Mouse (Mus musculus) fat pad, adult 2 months (tissue): ENCODE results near the gene Hook2.

Experiments
- DNase-seq: peaks from one replicate; pipeline ENCODE4 v3.0.0-alpha.2; 2011; ENCODE audit warnings: low read depth, low spot score; ENCODE audit errors: extremely low read depth

Gene Hook2

DNA sequence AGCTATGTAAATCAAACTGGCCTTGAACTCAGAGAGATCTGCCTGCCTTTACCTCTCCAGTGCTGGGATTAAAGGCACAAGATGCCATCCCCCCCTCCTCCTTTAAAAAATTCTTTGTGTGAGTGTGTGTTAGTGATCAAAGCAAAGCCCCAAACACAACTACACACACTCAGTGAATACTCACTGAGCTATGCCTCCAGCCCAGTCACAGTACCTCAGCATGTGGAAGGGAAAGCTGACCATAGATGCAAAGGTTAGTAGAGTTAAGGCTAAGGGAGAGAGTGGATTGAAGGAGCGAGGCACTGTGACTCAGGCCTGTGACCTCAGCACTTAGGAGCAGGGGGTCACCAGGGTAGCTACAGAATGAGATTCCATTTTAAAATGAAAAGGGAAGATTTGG is 17.3 kb upstream of the Hook2 start:
- no peak for DNase-seq

DNA sequence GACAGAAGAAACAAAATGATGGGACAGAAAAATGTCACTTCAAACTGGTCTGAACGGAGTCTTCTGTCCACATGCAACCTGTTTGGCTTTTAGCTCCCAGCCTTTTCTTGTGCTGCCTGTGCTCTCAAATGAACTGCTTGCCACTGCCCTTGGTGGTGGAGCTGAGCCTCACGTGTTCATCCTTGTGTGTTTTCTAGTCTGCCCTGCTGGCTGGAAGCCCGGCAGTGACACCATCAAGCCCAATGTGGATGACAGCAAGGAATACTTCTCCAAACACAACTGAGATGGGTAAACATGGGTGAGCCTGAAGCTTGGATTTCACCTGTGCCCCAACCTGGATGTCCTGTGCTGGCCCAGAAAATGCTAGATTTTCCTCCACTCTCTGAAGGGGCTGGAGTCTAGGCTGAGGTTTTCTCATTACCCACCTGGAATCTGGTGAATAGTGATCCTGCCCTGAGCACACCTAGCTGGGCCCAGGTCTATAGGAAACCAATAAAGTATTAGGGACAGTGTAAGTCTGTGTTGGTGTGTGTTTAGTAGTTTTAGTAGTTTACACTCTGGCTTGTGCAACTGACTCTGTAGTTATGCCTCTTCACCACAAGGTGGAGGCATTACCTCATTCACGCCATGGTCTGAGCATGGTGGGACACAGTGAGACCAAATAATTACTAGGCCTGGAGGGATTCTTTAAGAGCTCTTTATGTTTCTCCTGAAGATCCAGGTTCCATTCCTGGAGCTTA is 16.4 kb upstream of the Hook2 start:
- no peak for DNase-seq

DNA sequence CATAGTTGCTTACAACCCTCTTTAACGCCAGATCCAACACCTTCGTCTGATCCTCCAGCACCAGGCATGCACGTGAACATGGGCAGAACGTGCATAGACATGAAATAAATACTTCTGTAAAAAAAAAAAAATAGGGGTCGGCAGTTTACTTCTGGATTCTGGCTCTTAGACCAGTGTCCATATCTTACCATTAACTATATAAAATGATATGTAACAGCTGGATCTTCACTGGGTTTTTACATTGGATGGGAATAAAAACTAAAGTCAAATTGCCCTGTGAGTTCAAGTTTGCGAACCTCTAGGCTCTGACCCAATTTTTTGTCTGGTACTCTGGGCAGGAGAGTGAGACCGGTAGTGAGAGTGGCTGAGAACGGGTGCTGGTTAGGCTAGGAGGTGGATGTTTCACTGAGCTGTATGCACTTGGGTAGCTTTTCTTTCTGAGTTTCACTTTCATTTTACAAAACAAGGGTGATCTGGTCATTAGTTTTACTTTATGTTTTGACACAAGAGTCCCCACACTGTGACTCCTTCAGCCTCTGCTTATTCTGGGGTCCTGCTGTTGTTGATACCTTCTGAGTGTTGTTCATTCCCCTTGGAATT is 15.8 kb upstream of the Hook2 start:
- DNase-seq: no peak

DNA sequence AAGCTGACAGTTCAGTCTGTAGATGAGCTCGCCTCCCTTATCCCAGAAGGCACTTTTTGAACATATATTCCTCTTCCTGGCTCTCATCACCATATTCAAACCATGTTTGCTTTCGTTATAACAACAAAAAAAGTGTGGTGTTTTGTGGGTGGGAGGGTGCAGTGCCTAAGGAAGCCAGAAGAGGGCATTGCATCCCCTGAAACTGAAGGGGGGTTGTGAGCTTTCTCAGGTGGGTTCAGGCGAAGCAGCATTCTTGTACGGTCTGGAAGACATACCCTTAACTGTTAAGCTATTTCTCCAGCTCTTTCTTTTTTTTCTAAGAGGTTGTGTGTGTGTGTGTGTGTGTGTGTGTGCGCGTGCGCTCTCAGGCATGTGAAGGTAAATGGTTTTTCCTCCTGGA is 15.0 kb upstream of the Hook2 start:
- DNase-seq: no peak

DNA sequence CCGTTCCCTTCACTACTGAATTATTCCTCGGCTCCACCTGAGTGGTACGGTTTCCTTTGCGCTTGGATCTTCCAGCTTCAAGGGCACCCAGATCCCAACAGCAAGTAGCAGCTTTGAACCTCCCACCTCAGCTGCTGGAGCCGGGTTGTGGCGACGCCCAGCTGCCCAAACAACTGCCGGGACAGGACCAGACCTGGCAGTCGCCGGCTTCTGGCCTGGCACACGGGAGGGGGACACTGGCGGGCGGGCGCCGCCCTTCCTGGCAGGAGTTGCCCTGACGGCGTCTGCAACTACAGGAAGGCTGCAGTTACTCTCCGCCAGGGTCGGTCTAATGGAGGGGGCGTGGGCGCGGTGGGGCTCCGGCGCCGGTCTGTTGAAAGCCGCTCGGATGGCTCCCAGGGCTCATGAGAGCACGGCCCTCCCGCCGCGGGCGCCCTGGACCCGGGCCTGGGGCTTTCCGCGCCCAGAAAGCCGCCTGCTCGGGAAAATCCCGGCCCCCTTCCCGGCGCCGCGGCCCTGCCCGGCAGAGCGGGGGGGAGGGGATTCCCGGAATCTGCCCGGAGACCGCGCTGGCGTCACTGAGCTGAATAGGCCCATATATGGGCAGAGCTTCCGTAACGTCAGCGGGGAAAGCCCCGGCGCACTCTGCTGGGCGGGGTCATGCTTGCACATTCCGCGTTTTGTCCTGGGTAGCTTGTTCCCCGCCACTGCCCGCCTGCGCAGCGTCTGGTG is 14.2 kb upstream of the Hook2 start:
- DNase-seq: no peak

DNA sequence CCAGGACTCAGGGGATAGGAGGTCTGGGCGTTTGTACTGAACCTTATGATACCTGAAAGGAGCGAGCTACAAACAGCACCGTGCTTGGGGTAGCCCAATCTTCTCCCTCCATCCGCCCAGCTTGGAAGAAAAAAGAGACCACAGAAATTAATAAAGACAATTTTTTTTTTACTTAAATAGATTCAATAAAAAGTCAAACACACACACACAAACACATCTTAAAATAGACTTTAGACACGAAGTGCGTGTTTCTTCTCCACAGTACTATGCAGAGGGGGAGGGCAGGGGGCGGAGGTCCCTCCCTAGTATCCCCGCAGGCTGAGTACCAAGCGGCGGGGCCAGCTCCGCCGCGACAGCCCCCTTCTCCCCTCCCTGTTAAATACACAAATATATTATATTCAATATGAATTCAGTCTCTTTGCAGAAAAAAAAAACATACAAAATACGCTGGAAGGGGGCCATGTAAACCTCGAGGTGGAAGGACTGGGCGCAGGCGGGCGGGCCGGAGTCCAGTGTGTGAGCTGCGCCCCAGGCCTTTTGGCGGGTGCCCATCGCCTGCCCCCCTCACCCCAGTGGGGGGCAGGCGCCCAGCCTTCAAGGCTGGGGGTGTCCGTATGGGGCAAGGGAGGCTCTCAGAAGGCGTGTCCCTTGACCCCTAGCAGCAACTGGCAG is 13.5 kb upstream of the Hook2 start:
- DNase-seq: no peak

DNA sequence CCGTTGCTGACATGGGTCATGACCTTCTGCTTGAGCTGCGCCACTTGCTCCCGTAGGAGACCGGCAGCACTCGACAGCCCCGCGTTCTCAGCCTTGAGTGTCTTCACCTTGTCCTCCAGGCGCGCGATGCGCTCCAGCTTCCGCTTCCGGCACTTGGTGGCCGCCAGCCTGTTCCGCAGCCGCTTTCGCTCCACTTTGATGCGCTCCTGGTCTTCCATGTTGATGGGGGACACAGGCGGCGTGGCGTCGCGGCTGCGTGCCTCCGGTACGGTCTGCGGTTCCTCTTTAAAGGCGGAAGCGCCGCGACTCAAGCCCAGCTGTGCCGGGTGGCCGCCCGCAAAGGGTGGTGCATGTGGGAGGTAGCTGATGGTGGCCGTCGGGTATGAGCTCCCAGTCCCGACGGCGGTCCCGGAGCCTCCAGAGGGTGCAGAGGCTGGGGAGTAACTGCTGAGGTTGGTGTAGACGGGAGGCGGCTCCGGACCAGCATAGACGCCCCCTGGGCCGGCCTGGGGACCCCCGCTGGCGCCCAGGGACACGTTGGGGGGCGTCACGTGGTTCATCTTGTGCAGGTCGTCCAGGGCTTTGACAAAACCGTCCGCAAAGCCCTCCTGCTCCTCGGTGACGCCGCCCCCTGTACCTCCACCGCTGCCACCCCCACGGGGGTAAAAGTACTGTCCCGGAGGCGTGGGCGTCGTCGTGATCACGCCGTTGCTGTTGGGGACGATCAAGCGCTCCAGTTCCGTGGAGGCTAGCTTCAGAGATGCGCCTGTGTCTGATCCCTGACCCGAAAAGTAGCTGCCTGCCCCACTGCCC is 12.8 kb upstream of the Hook2 start:
- no peak for DNase-seq

DNA sequence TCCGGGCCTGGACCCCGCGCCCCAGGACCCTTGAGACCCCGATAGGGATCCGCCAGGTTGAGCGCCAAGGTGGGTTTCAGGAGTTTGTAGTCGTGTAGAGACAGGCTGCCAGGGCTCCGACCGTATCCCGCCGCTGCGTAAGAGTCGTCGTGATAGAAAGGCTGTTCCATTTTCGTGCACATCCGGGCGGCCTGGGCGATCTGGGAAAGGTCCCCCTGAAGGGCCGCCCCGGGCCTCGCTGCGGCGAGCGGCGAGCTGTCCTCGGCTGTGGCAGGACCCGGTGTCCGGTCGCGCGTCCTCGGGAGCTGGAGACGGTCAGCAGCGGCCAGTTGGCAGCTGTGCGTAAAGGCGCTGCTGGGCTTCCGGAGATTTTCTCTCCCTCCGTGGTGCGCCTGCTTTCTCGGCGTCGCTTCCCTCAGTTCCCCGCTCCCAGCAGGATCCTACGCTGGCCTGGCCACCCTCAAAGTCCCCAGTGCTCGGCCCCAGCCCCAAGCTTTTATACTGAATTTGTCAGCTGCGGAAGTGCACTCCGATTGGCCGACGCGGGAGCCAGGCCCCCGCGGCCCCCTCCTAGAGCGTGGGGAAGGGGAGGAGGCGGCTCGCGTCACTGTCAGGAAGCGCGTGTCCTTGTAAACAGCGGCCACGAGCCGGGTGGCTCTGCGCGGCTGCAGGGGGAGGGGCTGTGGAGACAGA is 12.0 kb upstream of the Hook2 start, which contains the start of gene Junb:
Gene Junb, minus strand, starts transcription at position 471 of the 693 bp plus-strand sequence.
- no peak for DNase-seq

DNA sequence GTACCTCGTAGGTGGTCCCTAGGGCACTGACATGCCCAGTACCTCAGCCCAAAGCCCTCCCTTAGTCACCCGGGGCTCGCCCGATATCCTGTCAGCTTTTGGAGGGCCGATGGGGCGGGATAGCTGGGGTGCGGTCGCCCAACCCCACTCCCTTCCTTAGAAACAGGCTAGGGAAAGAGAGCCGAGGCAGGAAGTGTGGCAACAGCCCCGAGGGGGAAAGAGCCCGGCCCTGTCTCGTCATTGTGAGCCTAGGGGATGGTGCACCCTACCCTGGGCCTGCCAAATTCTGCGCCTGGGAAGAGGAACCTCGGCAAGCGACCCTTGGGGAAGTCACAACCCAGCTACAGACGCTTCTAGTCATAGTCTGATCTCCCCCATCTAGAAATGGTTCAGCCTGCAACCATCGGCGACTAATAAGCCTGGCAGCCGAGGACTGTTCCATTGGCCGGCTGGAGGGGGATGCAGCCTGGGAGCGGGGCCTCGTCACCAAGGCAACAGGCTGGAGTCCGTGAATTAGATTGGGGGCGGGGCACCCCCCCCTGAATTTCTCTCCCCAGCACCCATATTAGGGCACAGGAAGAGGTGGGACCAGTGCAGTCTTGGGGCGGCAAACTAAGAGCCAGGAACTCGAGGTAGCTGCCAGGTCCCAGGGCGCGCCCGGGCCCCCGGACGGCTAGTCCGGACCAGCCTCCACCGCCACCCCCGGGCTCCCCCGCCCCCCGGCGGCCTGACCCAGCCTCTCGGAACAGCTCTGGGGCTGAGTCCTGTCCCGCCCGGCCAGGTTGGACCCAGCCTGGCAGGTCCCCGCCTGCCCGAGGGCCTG is 10.6 kb upstream of the Hook2 start:
- DNase-seq: no peak

DNA sequence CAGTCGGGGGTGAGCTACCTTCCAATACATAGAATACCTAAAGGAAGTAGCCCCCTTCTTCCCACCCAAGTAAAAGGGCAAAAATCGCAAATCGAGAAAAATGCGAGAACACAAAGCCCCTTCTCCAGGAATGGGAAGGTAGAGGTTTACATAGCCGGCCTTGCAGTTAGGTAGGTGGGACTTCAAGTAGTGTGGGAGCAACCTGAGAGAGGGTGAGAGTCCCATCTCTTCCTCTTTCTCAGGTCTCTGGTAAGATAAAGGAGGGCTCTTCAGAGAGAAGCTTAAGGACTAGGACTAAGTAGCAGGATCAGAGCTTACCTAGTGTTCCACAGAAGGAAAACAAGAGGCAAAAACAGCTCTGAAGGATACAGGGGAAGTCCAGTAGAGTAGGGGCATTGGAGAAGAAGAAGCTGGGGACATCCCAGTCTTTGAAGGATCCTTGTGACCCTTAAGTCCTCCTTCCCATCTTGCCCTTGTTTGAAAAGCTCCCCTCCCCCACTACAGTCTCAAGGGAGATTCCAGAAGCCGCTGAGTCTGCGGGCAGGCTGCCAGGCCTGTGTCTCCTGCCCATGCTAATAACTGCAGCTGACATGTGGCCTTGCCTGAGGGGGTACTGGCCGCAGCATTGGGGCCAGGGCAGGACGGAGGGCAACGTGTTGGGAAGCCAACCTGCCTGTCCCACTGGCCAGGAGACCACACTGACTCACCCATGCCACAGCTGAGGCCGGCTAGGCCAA is 9.6 kb upstream of the Hook2 start:
- DNase-seq: no peak

DNA sequence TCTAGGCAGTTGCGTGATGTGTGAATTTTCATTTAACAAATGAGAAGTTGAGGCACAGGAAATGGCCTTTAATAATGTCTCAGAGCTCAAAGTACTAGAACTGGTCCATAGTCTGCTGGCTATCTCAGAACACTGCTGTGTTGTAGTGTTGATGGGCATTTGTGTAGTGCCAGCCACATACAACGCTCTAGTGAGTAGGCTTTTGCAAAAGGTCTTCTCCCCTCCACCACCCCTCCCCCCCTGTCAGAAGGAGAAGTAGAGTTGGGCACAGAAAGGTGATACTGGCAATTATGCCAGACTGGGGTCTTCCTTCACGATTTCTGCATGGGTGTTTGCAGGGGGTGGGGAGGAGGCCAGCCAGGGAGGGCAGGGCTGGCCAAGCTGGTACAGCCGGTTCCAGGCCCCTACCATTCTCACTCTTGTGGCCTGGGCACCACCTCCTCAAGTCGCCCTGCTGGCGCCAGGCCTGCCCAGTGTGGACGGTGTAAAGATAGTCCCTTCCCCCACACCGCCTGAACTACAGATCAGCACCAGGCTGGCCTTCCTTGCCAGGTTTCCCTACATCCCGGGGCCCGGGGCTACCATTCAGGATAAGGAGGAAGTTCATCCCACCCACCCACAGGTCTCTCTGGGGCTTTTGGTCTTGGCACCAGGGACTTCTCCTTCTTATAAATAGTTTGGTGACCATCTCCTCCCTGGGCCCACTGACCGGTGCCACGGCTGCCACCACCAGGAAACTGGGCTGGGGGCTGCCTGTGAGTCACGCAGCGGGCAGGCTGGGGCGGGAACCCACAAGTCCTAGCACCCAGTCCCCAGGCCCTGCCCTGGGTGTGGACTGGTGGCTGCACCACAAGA is 8.5 kb upstream of the Hook2 start:
- no peak for DNase-seq

DNA sequence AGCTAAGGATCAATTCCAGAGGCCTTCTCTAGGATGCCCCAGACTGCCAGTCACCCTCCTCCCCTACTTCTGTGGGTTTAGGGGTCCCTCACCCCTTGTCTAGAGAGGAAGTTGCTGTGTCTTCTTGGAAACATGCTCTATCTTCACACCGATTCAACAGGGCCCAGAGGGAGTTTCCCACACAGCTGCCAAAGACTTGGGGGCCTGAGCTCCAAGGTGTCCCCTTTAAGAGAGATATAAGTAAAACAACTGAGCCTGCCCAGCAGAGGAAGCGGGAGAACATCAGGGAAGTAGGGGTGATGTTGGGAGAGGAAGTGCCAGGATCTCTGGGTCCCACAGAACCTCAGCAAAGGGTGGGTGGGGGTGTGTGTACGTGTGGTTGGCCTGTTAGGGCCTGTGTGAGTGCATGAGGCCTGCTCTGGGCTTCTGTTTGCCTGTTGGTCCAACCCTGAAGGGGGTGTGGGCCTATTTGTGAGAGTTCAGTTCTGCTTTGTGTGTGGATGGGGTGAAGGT is 7.8 kb upstream of the Hook2 start:
- DNase-seq: no peak

DNA sequence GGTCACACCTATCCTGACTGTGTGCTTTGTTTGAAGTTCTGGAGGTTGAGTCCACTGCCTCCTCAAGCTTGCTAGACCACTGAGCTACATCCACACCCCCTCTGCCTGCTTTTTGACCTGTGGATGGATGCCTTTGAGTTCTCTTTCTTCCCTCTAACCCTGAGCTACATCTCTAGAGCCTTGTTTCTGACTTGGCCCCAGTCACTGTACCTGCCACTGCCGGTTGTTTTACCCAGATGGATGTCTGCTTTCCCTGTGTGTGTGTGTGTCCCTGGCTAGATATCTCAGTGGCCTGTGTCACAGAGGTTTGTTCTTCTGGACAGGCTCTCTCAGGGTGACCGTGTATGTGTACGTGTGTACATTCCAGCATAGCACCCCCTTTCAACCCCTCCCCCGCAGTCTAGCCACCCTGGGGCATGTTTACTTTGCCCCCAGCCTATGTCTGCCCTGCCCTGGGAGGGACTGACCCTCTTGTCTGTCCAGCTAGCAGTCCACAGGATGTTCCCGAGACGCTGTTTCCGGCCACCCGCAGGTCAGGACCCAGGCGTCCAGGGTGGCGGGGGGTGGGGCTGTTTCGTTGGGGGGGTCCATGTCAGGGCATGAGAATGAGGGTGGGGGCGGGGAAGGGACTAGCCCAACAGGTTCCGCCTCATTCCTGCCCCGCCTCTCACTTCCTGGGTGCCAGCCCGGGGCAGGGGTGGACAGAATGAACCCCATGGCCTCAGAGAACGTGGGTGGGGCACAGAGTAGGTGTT is 5.9 kb upstream of the Hook2 start:
- DNase-seq: no peak

DNA sequence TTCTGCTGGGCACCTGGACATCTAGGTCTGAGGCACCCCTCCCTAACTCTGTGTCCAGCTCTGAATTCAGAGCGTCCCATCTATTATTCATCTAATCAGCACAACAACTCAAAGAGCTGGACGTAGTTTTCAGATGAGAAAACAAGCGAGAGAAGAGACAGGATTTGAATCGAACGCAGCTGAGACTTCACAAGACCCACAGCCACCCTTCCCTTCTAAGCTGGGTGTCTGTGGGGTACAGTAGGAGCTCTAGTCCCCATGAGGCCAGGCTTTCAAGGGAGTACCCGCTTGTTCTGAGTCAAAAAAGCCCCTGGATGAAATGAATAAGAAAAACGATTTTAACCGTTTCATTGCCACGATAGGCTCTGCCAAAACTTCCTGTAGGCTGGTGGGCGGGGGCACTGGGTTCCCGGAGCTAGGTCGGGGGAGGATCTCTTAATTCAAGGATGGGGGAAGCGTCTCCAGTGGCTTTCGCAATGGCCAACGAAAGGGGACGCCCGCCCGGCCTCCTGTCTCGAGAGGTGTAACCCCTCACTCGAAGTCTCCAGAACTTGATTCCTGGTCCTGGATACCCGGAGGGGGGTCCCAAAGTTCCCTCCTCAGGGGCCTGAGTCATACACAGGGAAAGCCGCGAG is 5.2 kb upstream of the Hook2 start:
- no peak for DNase-seq

DNA sequence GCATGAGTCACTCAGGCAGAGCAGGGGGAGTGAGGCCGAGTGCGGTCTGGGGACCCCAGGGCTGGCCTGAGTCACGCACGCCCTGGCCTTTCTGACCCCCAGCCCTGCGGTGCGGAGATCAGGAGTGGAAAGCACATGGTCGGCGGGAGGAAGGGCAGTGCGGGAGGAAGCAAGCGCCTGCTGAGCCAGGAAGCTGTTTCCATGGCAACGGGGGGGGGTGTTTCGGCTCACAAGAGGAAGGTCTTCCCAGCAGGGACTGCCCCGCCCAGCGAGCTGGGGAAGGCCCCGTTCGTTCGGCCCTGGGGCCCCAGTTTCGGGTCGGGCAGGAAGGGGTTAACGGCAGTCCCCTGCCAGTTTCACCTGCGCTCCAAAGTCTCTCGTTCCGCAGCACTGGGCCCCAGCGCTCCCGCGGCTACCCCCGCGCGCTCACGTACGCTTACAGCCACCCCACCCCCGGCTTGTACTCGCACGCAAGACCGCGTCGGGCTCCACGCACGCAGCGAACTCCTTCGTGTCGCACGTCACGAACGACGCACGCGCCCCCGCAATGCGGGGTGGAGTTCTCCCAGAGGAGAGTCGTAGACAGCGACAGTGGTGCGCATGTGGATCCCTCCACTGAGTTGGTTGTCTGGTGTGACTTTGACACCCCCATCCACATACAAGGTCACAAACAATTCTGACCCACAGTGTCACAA is 4.6 kb upstream of the Hook2 start:
- no peak for DNase-seq
